Mouse (Mus musculus): ENCODE results near the gene Pou4f1.

The Pou4f1 gene

GRCm38 (mm10) chr14:104456976-104457375, 10.8 kb downstream of the Pou4f1 start:
- DNase-seq (ENCODE audit: low spot score in 2 of 2), result no peak

GRCm38 (mm10) chr14:104453824-104454223, 14.0 kb downstream of the Pou4f1 start:
- DNase-seq (ENCODE audit: low spot score in 2 of 2), result no peak

- no peak for DNase-seq (ENCODE audit: low spot score in 2 of 2)
Observed at GRCm38 (mm10) chr14:104434293-104434692, 33.5 kb downstream of the Pou4f1 start.

GRCm38 (mm10) chr14:104430819-104431218, 37.0 kb downstream of the Pou4f1 start:
- no peak for DNase-seq (ENCODE audit: low spot score in 2 of 2)

GRCm38 (mm10) chr14:104423688-104424470, 43.9 kb downstream of the Pou4f1 start:
- DNase-seq (ENCODE audit: low spot score in 2 of 2), result no peak
